Mouse (Mus musculus) G1E (cell line): ENCODE measurements around the gene Tefm. TPM values are rescaled to one million over a fixed set of nuclear protein-coding genes. Genes with fewer than 3 reads are reported as not detected.
"Not testable (repeated sequence)": the region's sequence is repeated elsewhere in the genome, so short reads cannot be mapped to it uniquely, and the experiment has no call there.

Source experiments
- ATAC-seq: 2 replicates; pipeline ENCODE4 v1.8.0; 2016; ENCODE audit warnings: mild to moderate bottlenecking; ENCODE audit not compliant: insufficient number of reproducible peaks, poor library complexity, low FRiP score, severe bottlenecking; ENCODE audit errors: extremely low read depth
- DNase-seq: peaks from one replicate; pipeline ENCODE4 v3.0.0; 2012; ENCODE audit warnings: low spot score
- H3K27me3 ChIP-seq: 2 replicates; pipeline ENCODE4 v1.6.1; 2012; ENCODE audit warnings: mild to moderate bottlenecking, low read length, inconsistent platforms; ENCODE audit not compliant: insufficient read depth
- H3K36me3 ChIP-seq: replicated peaks from 2 replicates; pipeline ENCODE3; 2012; ENCODE audit warnings: mild to moderate bottlenecking, inconsistent platforms
- H3K4me1 ChIP-seq: 2 replicates; pipeline ENCODE4 v1.6.1; 2012; ENCODE audit warnings: low read depth, low read length, inconsistent platforms, mixed read lengths; ENCODE audit not compliant: insufficient read depth
- H3K4me3 ChIP-seq: 2 replicates; pipeline ENCODE4 v1.5.1; 2012; ENCODE audit warnings: low read depth, mild to moderate bottlenecking, inconsistent platforms, low read length, moderate library complexity, mixed read lengths
- H3K9me3 ChIP-seq: replicated peaks from 2 replicates; pipeline ENCODE4 v1.6.1; 2012; ENCODE audit warnings: inconsistent platforms
- CTCF ChIP-seq: IDR thresholded peaks from 2 replicates; pipeline ENCODE4 v1.5.1; 2012; ENCODE audit warnings: low read depth, low read length, inconsistent platforms, mixed read lengths
- GATA1 ChIP-seq: IDR thresholded peaks from 2 replicates; pipeline ENCODE4 v1.6.1; 2012; ENCODE audit warnings: borderline replicate concordance, low read length, inconsistent platforms, mixed read lengths
- GATA2 ChIP-seq: IDR thresholded peaks from 2 replicates; pipeline ENCODE4 v1.6.1; 2012; ENCODE audit warnings: low read depth, low read length, inconsistent platforms, borderline replicate concordance
- POLR2AphosphoS5 ChIP-seq: IDR thresholded peaks from 2 replicates; pipeline ENCODE4 v1.6.1; 2012; ENCODE audit warnings: low read depth, low read length, inconsistent platforms; ENCODE audit not compliant: insufficient replicate concordance
- TAL1 ChIP-seq: conservative IDR thresholded peaks from 2 replicates; pipeline ENCODE4 v1.6.1; 2012; ENCODE audit warnings: low read depth, low read length, inconsistent platforms, mixed read lengths
- polyA plus RNA-seq: library from polyadenylated mRNA; stranded (reverse); fragments of >175 nt; gene quantifications from 2 replicates; pipeline ENCODE4 v1.2.3, GENCODE M21; 2012
- total RNA-seq, 2 experiments: library from RNA; stranded (forward) in 1 of 2; stranded (reverse) in 1 of 2; fragments of 200-1000 nt in 1 of 2; fragments of >200 nt in 1 of 2; fragmentation: Nextera tagmentation in 1 of 2; gene quantifications; 2 replicates each; pipeline ENCODE4 v1.2.3; 2014 to 2017

The Tefm gene
- total and polyA plus RNA-seq, 3 experiments: 1.4 to 24.4 (median 16.3) TPM

DNA sequence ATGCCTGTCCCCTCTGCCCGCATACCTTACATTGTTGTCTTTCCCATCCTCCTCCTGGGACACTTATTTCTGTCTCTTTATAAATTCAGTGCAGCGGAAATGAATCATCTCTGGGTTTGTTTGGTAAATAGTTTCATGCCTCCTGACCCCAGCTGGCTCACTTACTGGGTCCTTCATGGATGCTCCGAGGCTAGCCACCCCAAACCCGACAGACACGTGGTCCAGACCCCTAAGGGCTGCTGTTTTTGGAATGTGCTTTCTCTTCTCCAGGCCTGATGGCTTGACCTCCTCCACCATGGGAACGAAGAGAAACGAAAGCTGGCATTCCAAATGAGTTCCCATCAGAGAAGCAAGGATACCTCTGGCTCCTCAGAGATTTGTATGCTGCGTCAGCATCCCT lies 10.4 kb upstream of the Tefm start:
- peaks cover 17% of the 10 kb centered on the region for H3K4me1 ChIP-seq
- DNase-seq (no peak), ATAC-seq (no peak)

DNA sequence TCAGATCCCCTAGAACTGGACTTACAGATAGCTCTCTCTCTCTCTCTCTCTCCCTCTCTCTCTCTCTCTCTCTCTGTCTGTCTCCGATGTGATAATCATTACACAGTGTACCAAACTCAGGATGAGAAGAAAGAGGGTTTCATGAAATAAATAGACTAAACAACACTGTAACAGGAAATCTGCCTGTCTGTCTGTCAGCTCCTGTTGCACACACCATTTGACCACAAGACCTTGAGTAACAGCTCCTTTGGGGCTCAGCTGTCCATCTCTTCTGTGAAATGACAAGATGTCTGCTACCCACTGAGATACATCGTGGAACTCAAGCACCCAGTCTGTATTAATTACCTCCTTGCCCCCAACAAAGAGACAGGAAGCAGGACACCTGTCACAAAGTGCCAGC lies 9.6 kb upstream of the Tefm start:
- ATAC-seq (no peak), DNase-seq (no peak)
- Histone ChIP-seq H3K27me3 (peaks cover 46% of the 10 kb centered on the region), H3K4me1 (peaks cover 17% of the 10 kb centered on the region), H3K4me3 (no peak overlapping the region), H3K36me3 (no peaks in the 10 kb centered on the region), H3K9me3 (peaks cover 8% of the 10 kb centered on the region)
- TF ChIP-seq CTCF: no peak
- TF ChIP-seq POLR2AphosphoS5: no peak
- no peak for TF ChIP-seq GATA2
- no peak for TF ChIP-seq GATA1
- no peak for TF ChIP-seq TAL1

More for the DNA sequence above, 10.4 kb upstream of the Tefm start:
- Histone ChIP-seq H3K9me3 (peaks cover 8% of the 10 kb centered on the region), H3K4me3 (no peak overlapping the region), H3K36me3 (no peaks in the 10 kb centered on the region), H3K27me3 (peaks cover 54% of the 10 kb centered on the region)
- no peak for TF ChIP-seq CTCF
- TF ChIP-seq GATA2: no peak
- TF ChIP-seq POLR2AphosphoS5: no peak
- TF ChIP-seq TAL1: no peak
- no peak for TF ChIP-seq GATA1

DNA sequence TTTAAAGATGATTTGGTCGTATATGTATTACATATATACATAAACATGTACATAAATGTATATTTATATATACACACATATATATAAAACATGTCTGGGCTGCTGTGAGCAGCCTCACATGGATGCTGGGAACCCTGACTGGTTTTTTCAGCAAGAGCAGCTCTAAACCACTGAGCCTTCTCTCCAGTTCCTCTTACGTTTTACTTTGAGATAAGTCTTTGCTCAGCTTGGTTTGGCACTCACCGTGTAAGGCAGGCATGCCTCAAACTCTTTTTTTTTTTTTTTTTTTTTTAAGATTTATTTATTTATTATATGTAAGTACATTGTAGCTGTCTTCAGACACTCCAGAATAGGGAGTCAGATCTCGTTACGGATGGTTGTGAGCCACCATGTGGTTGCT lies 8.6 kb upstream of the Tefm start:
- TF ChIP-seq CTCF: no peak
- Histone ChIP-seq H3K36me3 (no peaks in the 10 kb centered on the region), H3K4me1 (peaks cover 23% of the 10 kb centered on the region), H3K27me3 (peaks cover 38% of the 10 kb centered on the region), H3K4me3 (no peak overlapping the region), H3K9me3 (peaks cover 8% of the 10 kb centered on the region)
- DNase-seq (no peak), ATAC-seq (no peak)

DNA sequence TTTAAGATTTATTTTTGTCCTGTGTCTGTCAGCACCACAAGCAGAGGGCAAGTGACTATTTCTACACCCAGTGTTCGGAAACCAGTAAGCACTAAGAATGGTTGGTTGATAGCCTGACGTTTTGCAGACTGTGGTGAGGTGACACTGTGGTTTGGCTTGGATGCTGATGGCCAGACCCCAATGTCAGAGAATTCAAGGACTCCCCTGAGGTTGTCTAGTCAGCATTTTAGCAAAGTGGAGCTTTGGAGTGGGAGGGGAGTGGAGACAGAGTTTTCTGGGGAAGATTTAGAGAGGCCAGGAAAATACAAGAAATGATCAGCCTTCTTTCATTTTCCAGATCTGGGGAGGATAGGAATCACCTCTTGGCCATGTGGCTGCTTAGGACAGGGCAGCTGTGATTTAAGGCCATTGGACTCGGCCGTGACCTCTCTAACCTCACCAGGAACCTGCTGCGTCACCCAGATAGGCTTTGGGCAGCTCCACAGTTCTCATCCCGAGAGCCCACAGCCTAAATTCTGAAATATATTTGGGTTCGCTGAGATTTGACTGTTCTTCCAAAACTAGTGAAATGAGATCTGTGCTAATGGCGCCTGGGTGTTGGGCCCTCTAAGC lies 7.5 kb upstream of the Tefm start:
- Histone ChIP-seq H3K9me3 (peaks cover 6% of the 10 kb centered on the region), H3K4me1 (peaks cover 21% of the 10 kb centered on the region), H3K36me3 (no peaks in the 10 kb centered on the region), H3K27me3 (peaks cover 28% of the 10 kb centered on the region), H3K4me3 (no peak overlapping the region)
- DNase-seq (no peak), ATAC-seq (no peak)
- TF ChIP-seq GATA2 (no peak), TAL1 (no peak), CTCF (no peak), POLR2AphosphoS5 (no peak), GATA1 (no peak)

DNA sequence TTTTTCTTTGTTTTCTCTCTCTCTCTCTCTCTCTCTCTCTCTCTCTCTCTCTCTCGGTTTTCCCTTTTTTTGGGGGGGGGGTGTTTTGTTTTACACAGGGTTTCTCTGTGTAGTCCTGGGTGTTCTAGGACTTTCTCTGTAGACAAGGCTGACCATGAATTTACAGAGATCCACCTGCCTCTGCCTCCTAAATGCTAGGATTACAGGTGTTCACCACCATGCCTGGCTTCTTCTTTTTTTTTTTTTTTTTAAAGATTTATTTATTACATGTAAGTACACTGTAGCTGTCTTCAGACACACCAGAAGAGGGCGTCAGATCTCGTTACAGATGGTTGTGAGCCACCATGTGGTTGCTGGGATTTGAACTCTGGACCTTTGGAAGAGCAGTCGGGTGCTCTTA lies 7.0 kb upstream of the Tefm start:
- H3K36me3 ChIP-seq, H3K9me3 ChIP-seq, ATAC-seq, H3K4me3 ChIP-seq, DNase-seq: not testable (repeated sequence)
- Histone ChIP-seq H3K27me3 (peaks cover 23% of the 10 kb centered on the region), H3K4me1 (peaks cover 18% of the 10 kb centered on the region)

DNA sequence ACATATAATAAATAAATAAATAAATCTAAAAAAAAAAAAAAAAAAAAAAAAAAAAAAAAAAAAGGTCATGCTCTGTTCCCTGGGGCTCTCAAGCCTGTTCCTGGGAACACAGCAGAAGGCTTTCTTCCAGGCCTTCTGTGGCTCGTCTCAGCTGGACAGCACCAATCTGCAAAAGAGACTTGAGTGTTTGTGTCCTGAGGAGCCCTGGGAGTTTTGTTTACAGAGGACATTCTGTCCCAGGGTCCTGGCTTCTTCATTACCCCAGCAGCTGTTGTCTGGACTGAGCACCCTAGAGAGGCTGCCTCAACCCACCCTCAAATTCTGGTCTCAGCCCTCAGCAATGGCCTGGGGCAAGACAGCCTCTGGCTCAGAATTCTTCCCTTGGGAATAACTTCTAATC lies 6.3 kb upstream of the Tefm start:
- Histone ChIP-seq H3K27me3 (peaks cover 17% of the 10 kb centered on the region), H3K36me3 (no peaks in the 10 kb centered on the region), H3K9me3 (no peaks in the 10 kb centered on the region), H3K4me1 (peaks cover 13% of the 10 kb centered on the region), H3K4me3 (no peak overlapping the region)
- ATAC-seq (no peak), DNase-seq (no peak)
- TF ChIP-seq TAL1 (no peak), GATA1 (no peak), POLR2AphosphoS5 (no peak), CTCF (no peak), GATA2 (no peak)

DNA sequence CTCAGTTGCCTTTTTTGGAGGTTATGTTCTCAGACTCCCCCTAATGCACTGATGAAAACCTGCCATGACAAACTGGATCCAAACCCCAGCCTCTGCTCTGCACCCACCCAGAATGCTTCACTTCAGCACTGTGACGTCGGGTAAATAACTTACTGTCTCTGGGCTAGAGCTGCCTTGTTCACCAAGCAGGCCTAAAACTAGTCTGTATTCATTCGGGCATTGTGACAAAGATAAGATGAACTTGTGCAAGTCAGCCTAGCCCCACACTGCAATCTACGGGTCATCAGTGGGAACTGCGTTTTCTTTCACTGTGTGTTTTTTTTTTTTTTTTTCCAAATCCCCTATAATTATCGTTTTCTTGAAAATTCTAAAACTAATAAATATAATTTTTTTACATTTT lies 5.8 kb upstream of the Tefm start:
- peaks cover 19% of the 10 kb centered on the region for H3K4me1 ChIP-seq
- no peak for ATAC-seq

More for the DNA sequence above, 5.8 kb upstream of the Tefm start:
- DNase-seq: no peak
- no peaks in the 10 kb centered on the region for H3K9me3 ChIP-seq
- H3K36me3 ChIP-seq: no peaks in the 10 kb centered on the region
- no peak for TF ChIP-seq GATA1
- no peak for TF ChIP-seq GATA2
- peaks cover 15% of the 10 kb centered on the region for H3K27me3 ChIP-seq
- no peak overlapping the region for H3K4me3 ChIP-seq
